Mouse (Mus musculus) erythroblast, adult 5-6 weeks (primary cell): Measurements from ENCODE around the gene Myl6b. TPM values are rescaled to one million over a fixed set of nuclear protein-coding genes. Genes with fewer than 3 reads are reported as not detected.
"Not testable (repeated sequence)": the region's sequence is repeated elsewhere in the genome, so short reads cannot be mapped to it uniquely, and the experiment has no call there.

Source experiments
- ATAC-seq: replicated peaks from 2 replicates; pipeline ENCODE4 v1.8.0; 2016; ENCODE audit warnings: moderate number of reproducible peaks, mild to moderate bottlenecking, moderate TSS enrichment, inconsistent platforms; ENCODE audit not compliant: poor library complexity, low FRiP score, severe bottlenecking
- total RNA-seq, 2 experiments: library from RNA; stranded (forward) in 1 of 2; stranded (reverse) in 1 of 2; fragments of 150-400 nt in 1 of 2; fragments of 200-764, 138-1000 nt in 1 of 2; gene quantifications; 2 replicates each; pipeline versions ENCODE4 v1.2.3 to v1.2.4; 2015 to 2017; ENCODE audit warnings: low replicate concordance in 2 of 2

Myl6b gene
- total RNA-seq, 2 experiments from 2014 or later: 0.85 to 5.4 TPM

DNA sequence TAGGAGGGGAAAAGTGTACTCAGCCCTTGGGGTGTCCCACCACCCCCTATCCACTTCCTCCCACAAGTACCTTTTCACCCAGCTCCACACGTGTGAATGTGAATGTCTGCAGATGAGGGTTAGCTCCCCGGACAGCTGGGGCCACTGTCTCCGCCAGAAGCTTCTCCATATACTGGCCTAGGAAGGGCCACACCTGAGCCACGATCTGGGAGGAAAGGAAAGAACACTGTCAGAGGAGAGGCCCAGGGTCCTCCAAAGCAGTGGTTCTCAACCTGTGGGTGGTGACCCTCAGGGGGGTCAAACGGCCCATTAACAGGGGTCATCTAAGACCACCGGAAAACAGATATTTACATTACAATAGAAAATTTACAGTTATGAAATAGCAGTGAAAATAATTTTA lies 23.9 kb upstream of the Myl6b start:
- no peak for ATAC-seq

DNA sequence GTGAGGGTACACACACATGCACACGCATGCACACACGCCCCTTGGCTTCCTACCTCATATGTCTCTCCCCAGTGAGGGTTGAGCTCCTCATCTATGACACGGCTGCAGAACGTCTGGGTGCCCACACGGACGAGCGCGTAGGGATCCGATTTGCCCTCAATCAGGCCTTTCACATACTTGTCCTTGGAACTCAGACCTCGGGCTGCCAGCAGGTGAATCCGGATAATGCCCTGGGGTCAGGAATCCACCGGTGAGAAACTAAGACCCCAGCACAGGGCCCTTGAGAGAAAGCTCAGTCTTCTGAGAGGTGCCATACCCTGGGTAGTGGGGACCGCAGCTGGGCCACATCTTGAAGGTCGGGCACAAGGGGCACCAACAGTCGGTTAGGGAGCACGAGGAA lies 22.1 kb upstream of the Myl6b start:
- ATAC-seq: no peak

DNA sequence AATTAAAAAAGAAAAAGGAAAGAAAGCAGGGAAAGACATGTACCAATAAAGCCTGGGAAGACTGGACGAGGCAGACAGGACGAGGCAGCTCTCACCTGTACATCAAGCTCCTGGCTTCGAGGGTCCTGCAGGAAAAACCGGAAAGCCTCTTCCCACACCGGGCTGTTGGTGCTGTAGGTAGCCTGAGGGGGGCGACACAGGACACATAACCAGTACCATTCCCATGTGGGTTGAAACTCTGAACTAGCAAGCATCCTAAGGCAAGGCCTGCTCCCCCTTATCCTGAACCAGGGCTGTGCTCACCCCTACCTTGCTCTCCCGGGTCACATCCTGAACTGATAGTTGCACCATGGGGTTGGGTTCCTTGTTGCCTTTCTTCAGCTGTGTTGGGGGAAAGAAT lies 20.3 kb upstream of the Myl6b start:
- ATAC-seq: 0 out of 2 replicates have a peak, but pooled peaks have one; percentile 35

DNA sequence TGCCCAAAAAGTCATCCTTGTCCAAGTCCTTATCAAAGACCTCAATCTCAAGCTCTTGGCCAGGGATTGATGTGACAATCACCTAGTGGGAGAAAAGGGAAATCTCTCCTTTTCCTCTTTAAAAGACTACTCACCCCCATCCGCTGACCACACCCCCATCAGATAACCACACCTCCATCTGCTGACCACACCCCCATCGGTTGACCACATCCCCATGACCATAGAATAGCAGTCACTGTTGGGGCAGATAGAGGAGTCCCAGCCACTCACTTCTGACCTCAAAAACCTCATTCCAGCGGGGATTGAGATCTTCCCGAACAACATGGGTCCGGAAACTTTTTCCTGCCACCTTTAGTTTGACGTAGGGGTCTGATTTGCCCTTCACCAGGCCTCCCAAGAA lies 18.2 kb upstream of the Myl6b start:
- ATAC-seq: 0 out of 2 replicates have a peak, but pooled peaks have one; percentile 41

DNA sequence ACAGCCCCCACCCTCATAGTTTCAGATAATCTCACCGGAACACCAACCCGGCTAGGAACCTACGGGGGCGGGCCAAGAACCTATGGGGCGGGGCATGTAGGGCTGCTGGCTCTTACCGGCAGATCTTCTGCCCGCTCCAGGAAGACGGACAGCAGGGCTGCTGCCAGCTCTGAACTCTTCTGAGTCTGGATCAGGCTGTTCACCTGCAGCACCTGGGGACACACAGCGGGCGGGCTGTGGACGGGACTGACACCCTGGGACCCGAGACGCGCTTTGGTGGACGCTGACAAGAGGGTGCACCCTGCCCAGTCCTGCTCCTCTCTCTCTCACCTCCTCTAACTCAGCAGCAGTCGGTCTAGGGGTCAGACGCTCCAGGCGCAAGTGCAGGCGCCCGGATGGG lies 17.5 kb upstream of the Myl6b start:
- ATAC-seq: no peak

DNA sequence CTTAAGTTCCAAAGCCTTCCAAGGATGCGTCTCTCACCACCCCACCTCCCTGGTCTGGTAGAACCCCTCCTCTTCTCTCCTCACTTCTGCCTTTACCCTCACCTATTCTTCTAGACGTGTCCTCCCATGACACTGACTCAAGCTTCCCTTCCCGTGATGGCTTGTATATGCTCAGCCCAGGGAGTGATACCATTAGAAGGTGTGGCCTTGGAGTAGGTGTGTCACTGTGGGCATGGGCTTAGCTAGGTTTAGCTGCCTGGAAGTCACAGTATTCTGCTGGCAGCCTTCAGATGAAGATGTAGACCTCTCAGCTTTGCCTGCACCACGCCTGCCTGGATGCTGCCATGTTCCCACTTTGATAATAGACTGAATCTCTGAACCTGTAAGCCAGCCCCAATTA lies 16.6 kb upstream of the Myl6b start:
- ATAC-seq: 0 out of 2 replicates have a peak, but pooled peaks have one; percentile 55

DNA sequence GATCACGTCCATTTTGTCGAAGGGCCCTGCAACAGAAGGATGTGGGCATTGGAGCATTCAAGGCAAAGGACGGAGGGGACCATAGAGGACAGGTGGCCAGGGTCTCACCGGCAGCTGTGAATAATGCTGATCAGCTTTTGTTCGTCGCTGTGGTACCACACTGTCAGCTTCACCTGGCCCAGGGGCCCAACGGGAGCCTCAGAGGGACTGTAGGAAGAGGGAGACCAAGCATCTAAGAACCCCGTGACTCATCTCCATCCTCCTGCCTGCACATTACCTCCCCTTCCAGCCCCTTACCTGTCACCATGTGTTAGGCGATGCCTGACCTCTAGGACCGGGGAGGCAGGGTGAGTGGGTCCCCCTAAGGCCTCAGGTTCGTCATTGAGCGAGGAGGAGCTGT lies 13.3 kb upstream of the Myl6b start:
- no peak for ATAC-seq

DNA sequence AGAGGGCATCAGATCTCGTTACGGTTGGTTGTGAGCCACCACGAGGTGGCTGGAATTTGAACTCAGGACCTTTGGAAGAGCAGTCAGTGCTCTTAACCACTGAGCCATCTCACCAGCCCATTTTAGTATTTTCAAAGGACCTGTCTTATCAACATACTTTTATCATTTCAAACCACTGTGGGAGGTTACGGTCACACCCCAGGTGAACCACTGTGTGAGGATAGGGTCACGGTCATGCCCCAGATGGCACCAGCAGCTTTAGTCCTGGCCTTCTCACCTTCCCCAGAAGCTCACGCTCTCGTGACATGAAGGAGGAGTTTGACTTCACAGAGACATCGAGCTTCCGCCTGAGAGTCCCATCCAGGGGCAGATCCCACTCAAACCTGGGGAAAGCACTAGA lies 12.7 kb upstream of the Myl6b start:
- ATAC-seq: no peak

DNA sequence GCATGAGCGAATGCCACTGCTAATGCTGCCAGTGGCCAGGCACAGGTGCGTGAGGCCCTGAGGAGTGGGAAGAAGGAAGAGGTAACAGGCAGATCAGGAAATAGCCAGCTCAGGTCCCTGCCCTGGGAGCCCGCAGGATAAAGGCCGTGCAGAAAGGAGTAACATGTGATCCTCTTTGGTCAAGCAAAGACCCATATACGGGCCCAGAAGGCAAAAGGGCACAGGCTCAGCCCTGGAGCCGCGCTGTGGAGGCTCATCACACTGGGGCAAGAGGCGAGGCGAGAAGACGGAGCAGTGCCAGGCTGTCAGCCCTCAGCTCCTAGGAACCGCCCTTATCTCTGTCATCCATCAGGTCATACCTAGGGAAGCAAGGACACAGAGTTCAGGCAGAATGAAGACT lies 11.8 kb upstream of the Myl6b start:
- ATAC-seq: no peak

DNA sequence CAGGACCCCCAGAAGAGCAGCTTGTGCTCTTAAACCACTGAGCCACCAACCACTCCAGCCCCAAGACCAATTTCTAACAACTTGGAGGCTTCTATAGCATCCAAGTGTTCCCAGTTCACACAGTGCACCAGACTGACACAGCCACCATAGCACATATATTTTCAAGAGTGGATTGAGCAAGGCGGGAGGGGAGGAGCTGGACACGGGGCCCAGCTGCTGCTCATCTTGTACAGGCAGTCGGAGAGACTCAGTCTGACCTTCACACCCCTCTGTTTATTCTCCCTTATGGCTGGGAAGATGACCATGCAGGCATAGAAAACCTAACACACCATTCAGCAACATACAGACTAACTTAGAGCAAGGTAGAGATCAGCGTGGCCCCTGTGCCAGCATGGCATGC lies 11.3 kb upstream of the Myl6b start:
- ATAC-seq: no peak

DNA sequence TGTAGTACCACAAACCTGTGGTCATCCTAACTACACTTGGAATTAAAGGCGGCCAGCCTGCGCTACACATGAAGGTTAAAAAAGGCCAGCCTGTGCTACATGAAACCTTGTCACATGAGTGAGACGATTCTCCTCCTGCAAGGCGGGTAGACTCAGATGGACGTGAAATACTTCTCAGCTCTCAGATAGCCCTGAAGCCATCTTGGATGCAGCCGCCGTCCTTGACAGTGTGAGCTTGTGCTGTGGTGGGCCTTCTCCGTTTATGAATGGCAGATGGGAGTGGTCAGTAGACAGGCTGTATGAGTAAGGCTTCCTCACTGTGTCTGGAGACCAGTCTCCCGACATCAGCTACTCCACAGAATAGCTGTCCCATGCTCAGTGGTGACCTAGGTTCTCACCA lies 10.7 kb upstream of the Myl6b start:
- ATAC-seq: no peak

DNA sequence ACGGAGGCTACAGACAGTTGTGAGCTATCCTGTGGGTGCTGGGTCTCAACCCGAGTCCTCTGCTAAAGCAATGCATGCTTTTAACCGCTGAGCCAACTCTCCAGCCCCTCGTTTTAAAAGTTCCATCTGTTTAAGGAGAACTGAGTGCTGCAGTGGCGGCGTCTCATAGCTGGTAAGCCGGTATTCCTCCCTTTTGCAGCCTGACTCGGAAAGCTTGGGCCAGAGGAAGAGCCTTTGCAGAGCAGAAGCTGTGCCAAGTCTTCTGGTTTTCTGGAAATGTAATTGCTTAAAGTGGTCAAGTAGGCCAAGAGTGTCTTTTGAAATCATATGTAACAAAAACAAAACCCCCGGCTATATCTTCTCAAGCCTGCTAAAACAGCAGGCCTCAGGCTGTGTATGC lies 9.8 kb upstream of the Myl6b start:
- no peak for ATAC-seq

DNA sequence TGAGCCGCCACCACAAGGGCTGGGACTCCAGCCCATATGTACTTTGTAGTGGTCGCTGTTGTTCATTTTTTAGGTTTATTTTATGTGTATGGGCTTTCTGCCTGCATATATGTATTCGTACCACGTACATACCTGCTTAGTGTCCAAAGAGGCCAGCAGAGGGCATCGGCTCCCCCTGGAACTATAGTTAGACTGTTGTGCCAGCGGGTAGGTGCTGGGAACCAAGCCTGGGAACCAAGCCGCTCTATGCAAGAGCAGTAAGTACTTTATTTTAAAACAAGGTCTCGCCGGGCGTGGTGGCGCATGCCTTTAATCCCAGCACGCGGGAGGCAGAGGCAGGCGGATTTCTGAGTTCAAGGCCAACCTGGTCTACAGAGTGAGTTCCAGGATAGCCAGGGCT lies 7.5 kb upstream of the Myl6b start:
- ATAC-seq: no peak

DNA sequence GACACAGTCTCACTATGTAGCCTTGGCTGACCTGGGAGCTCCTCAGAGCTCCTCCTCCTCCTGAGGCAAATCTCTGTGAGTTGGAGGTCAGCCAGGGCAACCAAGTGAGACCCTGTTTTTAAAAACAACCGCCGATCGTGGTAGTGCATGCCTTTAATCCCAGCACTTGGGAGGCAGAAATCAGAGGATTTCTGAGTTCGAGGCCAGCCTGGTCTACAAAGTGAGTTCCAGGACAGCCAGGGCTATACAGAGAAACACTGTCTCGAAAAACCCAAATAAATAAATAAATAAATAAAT lies 6.8 kb upstream of the Myl6b start:
- ATAC-seq: not testable (repeated sequence)

DNA sequence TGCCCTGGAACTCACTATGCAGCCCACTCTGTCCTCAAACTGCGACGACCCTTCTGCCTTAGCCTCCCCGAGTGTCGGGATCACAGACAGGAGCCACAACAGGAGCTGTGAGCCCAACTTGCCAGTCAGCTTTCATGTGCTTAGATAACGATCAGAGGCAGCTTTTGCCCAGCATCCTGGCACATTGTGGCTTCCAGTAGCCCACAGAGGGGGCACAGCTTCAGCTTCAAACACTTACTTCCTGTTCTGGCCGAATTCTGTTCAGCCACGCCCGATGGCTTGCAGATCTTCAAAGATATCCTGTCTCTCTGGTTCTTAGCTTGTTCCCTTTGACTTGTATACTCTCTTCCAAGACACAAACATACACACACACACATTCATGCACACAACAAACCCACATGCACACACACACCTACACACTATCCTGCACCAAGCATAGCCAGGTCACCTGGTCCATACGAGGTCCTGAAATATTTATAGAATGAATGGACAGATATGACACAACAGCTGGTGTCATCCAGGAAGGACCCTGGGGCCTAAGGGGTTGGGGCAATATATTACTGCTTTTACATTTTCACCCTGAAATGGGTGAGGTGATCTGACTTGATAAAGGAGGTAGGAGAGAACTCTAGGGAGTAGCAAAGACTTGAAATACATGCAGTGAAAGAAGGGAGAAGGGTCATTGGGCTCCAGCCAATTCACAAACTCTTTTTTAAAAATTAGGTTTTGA lies 6.3 kb upstream of the Myl6b start:
- peak; percentile 64 for ATAC-seq

DNA sequence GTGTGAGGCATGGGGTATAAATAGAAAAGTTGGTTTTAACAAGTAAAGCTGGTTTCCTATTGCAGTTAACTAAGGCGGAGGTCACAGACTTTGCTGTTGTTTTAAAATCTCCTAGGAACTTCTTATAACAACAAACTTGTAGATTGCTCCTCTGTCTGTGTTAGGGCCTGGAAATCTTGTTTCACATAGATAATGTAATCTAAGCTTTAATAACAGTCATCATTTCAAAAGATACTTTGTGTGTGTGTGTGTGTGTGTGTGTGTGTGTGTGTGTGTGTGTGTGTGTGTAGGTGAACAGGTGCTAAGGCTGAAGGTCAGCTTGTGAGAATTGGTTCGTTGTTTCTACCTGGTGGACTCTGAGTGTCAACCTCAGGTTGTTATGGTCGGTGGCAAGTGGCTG lies 5.5 kb upstream of the Myl6b start:
- ATAC-seq: no peak

DNA sequence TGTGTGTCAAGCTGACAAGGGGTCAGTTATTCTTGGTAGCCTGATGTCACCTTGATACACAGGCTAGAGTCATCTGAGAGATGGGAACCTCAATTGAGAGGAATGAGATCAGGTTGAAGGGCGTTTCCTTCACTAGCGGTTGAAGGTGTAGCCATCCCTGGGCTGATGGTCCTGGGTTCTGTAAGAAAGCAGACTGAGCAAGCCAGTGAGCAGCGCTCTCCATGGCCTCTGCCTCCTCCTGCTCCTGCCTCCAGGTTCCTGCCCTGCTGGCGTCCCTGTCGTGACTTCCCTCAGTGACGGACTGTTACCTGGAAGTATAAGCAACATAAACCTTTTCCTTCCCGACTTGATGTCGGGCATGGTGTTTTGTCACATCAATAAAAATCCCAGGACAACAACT lies 5.0 kb upstream of the Myl6b start:
- no peak for ATAC-seq

DNA sequence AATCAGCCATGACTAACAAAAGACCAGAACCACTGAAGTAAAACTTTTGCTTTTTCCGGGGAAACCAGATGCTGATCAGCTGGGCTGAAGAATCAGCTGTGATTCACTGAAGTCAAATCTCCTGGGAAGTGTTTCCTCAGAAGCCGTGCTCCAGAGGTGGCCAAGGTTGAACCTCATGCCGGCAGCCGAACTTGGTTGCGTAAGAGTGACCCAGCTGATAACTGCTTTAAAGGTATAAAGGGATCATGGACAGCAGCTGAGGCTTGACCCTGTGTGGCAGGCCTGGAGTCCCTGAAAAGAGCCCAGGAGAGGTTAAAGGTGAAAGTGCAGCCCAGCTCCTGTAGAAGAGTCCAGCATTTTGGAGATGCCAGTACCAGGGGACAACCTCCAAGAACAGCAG lies 3.9 kb upstream of the Myl6b start:
- ATAC-seq: no peak

DNA sequence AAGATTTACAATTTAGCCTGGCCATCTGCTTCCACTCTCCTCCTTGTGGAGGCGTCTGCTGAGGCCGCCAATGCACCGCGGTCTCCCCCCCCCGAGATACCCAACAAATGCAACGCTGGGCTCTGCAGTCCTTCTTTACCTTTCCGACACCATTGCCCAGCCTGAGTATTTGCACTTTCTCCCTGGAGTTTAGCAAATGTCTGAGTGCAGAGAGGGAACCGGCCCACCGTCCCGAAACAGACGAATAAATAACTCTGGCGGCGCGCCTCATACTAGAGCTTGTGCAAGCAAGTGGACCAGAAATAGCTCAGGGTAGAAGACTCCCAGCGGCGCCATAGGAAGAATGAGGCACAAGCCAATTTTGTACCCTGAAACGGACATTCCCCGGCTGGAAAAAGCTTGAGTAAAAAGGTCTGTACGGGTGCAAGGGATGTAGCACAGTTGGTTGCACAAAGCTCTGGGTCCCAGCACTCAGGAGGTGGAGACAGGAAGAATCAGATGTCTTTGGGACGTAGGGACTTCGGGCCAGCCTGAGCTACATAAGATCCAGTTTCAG lies 709 bp upstream of the Myl6b start:
- ATAC-seq: peak; percentile 12; the same call in 1 of the 2 replicates

DNA sequence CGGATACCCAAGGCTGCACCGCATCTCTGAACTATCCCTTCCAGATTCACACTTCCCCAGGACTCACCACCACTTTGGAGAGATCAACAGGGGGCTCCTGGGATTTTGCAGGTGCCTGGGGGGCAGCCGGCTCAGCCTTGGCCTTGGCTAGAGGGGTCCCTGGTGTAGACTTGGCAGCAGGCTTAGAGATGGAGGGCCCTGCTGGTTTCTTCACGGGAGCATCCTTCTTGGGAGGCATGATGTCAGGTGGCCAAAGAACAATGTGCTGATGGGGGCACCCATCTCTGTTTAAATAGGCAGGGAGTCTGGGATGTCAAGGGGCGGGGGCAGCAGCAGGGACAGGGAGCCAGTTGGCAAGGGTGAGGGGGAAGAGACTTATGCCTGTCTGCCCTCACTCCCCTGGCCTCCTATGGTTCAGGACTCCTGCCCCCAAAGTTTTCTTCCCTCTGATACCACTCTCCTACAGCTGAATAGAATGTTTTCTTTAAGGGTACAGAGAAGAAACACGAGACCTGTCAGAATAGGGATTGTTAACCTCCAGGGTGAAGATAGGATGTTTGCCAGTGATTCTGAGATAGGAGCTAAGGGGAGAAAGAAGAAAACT lies 1.2 kb downstream of the Myl6b start:
- ATAC-seq: no peak

DNA sequence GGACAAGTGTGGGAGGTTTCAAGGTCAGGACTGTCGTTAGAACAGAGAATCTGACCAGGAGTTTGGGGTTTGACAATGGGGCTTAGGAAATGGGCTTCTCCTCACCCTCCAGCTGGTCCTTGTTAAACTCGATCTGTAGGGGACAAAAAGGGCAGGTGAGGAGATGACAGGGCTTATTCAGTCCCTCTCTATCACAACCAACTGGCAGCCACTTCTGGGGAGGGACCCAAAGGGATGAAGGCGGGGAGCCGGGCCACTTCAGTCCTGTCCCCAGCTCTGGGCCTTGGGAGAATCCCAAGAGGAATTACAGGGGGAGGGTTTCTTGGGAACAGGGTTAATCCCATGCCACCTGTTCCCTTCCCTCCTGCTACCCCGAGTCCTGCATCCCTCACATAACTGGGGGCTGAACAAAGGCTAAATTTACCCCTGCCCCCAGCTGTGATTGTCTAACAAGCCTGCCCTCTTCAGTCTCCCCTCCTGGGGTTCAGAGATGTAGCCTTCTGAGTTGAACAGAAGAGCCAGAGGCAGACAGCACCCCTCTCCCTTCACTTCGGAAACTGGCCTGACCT lies 1.9 kb downstream of the Myl6b start:
- no peak for ATAC-seq
